Mouse (Mus musculus): Measurements from ENCODE around the gene Cacng4. TPM values are rescaled to one million over a fixed set of nuclear protein-coding genes. Genes with fewer than 3 reads are reported as not detected.

Gene Cacng4
- polyA plus RNA-seq, 1 experiment: 2.3 TPM

- no peaks in the 10 kb centered on the region for H3K4me1 ChIP-seq (ENCODE audit: control insufficient read depth, insufficient read depth, low read length)
- H3K27ac ChIP-seq (ENCODE audit: control insufficient read depth, insufficient read depth, low read depth, low read length): no peak overlapping the region
- no peak overlapping the region for H3K4me3 ChIP-seq (ENCODE audit: control insufficient read depth, low read depth, low read length)
- no peaks in the 10 kb centered on the region for H3K27me3 ChIP-seq (ENCODE audit: control insufficient read depth, insufficient read depth, low read length)
- H3K36me3 ChIP-seq (ENCODE audit: control insufficient read depth, insufficient read depth, low read length): no peaks in the 10 kb centered on the region
- TF ChIP-seq CTCF (IDR thresholded peaks at IDR 0.05; ENCODE audit: control insufficient read depth, insufficient read depth, insufficient replicate concordance, low read depth, low read length): no peak
- no peak for TF ChIP-seq POLR2A (IDR thresholded peaks at IDR 0.05; ENCODE audit: control insufficient read depth, low read depth, low read length)
Measured at GRCm38 (mm10) chr11:107730940-107731339, 63.4 kb downstream of the Cacng4 start.

- peaks cover 9% of the 10 kb centered on the region for H3K4me1 ChIP-seq (ENCODE audit: control insufficient read depth, insufficient read depth, low read length)
- TF ChIP-seq CTCF (IDR thresholded peaks at IDR 0.05; ENCODE audit: control insufficient read depth, insufficient read depth, insufficient replicate concordance, low read depth, low read length): no peak
- TF ChIP-seq POLR2A (IDR thresholded peaks at IDR 0.05; ENCODE audit: control insufficient read depth, low read depth, low read length): no peak
- H3K27ac ChIP-seq (ENCODE audit: control insufficient read depth, insufficient read depth, low read depth, low read length): no peak overlapping the region
- no peaks in the 10 kb centered on the region for H3K27me3 ChIP-seq (ENCODE audit: control insufficient read depth, insufficient read depth, low read length)
- no peak overlapping the region for H3K4me3 ChIP-seq (ENCODE audit: control insufficient read depth, low read depth, low read length)
- no peaks in the 10 kb centered on the region for H3K36me3 ChIP-seq (ENCODE audit: control insufficient read depth, insufficient read depth, low read length)
Measured at GRCm38 (mm10) chr11:107729141-107729540, 65.2 kb downstream of the Cacng4 start.

GRCm38 (mm10) chr11:107728073-107728863 is 66.1 kb downstream of the Cacng4 start:
- Histone ChIP-seq H3K4me3 (ENCODE audit: control insufficient read depth, low read depth, low read length) (no peak overlapping the region), H3K36me3 (ENCODE audit: control insufficient read depth, insufficient read depth, low read length) (no peaks in the 10 kb centered on the region), H3K27me3 (ENCODE audit: control insufficient read depth, insufficient read depth, low read length) (no peaks in the 10 kb centered on the region), H3K27ac (ENCODE audit: control insufficient read depth, insufficient read depth, low read depth, low read length) (no peak overlapping the region), H3K4me1 (ENCODE audit: control insufficient read depth, insufficient read depth, low read length) (peaks cover 9% of the 10 kb centered on the region)
- no peak for TF ChIP-seq CTCF (IDR thresholded peaks at IDR 0.05; ENCODE audit: control insufficient read depth, insufficient read depth, insufficient replicate concordance, low read depth, low read length)
- TF ChIP-seq POLR2A (IDR thresholded peaks at IDR 0.05; ENCODE audit: control insufficient read depth, low read depth, low read length): no peak

GRCm38 (mm10) chr11:107724603-107725002 is 69.8 kb downstream of the Cacng4 start:
- no peak overlapping the region; the same call in 1 of the 2 replicates for H3K4me3 ChIP-seq (ENCODE audit: control insufficient read depth, low read depth, low read length)
- TF ChIP-seq CTCF (IDR thresholded peaks at IDR 0.05; ENCODE audit: control insufficient read depth, insufficient read depth, insufficient replicate concordance, low read depth, low read length) (no peak), POLR2A (IDR thresholded peaks at IDR 0.05; ENCODE audit: control insufficient read depth, low read depth, low read length) (no peak)
- no peak overlapping the region for H3K27ac ChIP-seq (ENCODE audit: control insufficient read depth, insufficient read depth, low read depth, low read length)
- no peaks in the 10 kb centered on the region for H3K27me3 ChIP-seq (ENCODE audit: control insufficient read depth, insufficient read depth, low read length)
- no peaks in the 10 kb centered on the region for H3K36me3 ChIP-seq (ENCODE audit: control insufficient read depth, insufficient read depth, low read length)
- peaks cover 9% of the 10 kb centered on the region for H3K4me1 ChIP-seq (ENCODE audit: control insufficient read depth, insufficient read depth, low read length)

GRCm38 (mm10) chr11:107721057-107721456 is 73.3 kb downstream of the Cacng4 start:
- no peaks in the 10 kb centered on the region for H3K27me3 ChIP-seq (ENCODE audit: control insufficient read depth, insufficient read depth, low read length)
- H3K4me3 ChIP-seq (ENCODE audit: control insufficient read depth, low read depth, low read length): no peak overlapping the region
- H3K36me3 ChIP-seq (ENCODE audit: control insufficient read depth, insufficient read depth, low read length): no peaks in the 10 kb centered on the region
- H3K27ac ChIP-seq (ENCODE audit: control insufficient read depth, insufficient read depth, low read depth, low read length): no peak overlapping the region
- H3K4me1 ChIP-seq (ENCODE audit: control insufficient read depth, insufficient read depth, low read length): peaks cover 9% of the 10 kb centered on the region
- TF ChIP-seq CTCF (IDR thresholded peaks at IDR 0.05; ENCODE audit: control insufficient read depth, insufficient read depth, insufficient replicate concordance, low read depth, low read length): no peak
- TF ChIP-seq POLR2A (IDR thresholded peaks at IDR 0.05; ENCODE audit: control insufficient read depth, low read depth, low read length): no peak

GRCm38 (mm10) chr11:107720264-107721021 is 73.9 kb downstream of the Cacng4 start:
- H3K27me3 ChIP-seq (ENCODE audit: control insufficient read depth, insufficient read depth, low read length): no peaks in the 10 kb centered on the region
- no peaks in the 10 kb centered on the region for H3K36me3 ChIP-seq (ENCODE audit: control insufficient read depth, insufficient read depth, low read length)
- peaks cover 9% of the 10 kb centered on the region for H3K4me1 ChIP-seq (ENCODE audit: control insufficient read depth, insufficient read depth, low read length)
- H3K27ac ChIP-seq (ENCODE audit: control insufficient read depth, insufficient read depth, low read depth, low read length): no peak overlapping the region
- TF ChIP-seq CTCF (IDR thresholded peaks at IDR 0.05; ENCODE audit: control insufficient read depth, insufficient read depth, insufficient replicate concordance, low read depth, low read length) (no peak), POLR2A (IDR thresholded peaks at IDR 0.05; ENCODE audit: control insufficient read depth, low read depth, low read length) (no peak)
- H3K4me3 ChIP-seq (ENCODE audit: control insufficient read depth, low read depth, low read length): no peak overlapping the region

- no peak within 1 kb of the TSS for H3K27ac ChIP-seq (ENCODE audit: control insufficient read depth, insufficient read depth, low read depth, low read length)
- H3K27me3 ChIP-seq (ENCODE audit: control insufficient read depth, insufficient read depth, low read length): no peaks in the 10 kb centered on the region
- H3K4me3 ChIP-seq (ENCODE audit: control insufficient read depth, low read depth, low read length): no peak within 1 kb of the TSS
- no peaks in the 10 kb centered on the region for H3K36me3 ChIP-seq (ENCODE audit: control insufficient read depth, insufficient read depth, low read length)
- TF ChIP-seq CTCF (IDR thresholded peaks at IDR 0.05; ENCODE audit: control insufficient read depth, insufficient read depth, insufficient replicate concordance, low read depth, low read length) (no peak), POLR2A (IDR thresholded peaks at IDR 0.05; ENCODE audit: control insufficient read depth, low read depth, low read length) (no peak)
- no peaks in the 10 kb centered on the region for H3K4me1 ChIP-seq (ENCODE audit: control insufficient read depth, insufficient read depth, low read length)
Measured at GRCm38 (mm10) chr11:107716332-107716938, 77.9 kb downstream of the Cacng4 start, which contains the start of gene Cacng1. TSS of gene Cacng1 (minus strand) at chr11:107716522.
